ENCODE assay signal across 32 mouse cellular contexts in the genomic region with DNA sequence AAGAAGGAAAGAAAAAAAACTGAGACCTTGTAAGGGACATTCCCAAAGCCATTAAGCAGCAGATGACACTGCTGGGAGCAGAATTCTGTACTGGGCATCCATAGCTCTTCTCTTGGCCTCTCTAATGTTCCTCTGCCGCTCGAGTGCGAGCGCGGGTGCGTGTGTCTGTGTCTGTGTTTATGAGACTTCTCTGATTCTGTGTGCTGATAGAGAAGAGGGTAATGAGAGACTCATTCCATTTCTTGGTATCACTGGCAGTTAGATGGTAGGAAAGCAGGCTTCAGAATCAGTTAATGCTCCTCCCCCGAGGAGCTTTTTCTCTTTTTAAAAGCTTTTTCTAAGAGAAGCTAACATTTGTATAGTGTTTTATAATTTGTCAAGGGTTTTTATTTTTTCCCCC. TPM values are rescaled to one million over a fixed set of nuclear protein-coding genes. Genes with fewer than 3 reads are reported as not detected.
"Had no signal": no experiment of that assay in that cellular context is flagged by ENCODE, and none has a peak within 500 bp of the region (broad histone marks: within the 10 kb centered on the region; RNA-seq: fewer than 3 reads in every experiment).

No protein-coding gene starts in this region.

- H3K27me3 ChIP-seq: limb, embryonic 12.5 days; limb, embryonic 13.5 days; limb, embryonic 15.5 days; lung, embryonic 15.5 days; midbrain, embryonic 12.5 days; midbrain, embryonic 13.5 days; midbrain, embryonic 15.5 days had no signal

- H3K27ac ChIP-seq: limb, embryonic 10.5 days; limb, embryonic 12.5 days; limb, embryonic 13.5 days; limb, embryonic 15.5 days; liver, embryonic 12.5 days; liver, embryonic 13.5 days; liver, embryonic 14.5 days; liver, embryonic 15.5 days; lung, embryonic 15.5 days; macrophage; midbrain, embryonic 10.5 days; midbrain, embryonic 12.5 days; midbrain, embryonic 13.5 days; midbrain, embryonic 15.5 days; neural tube, embryonic 12.5 days had no signal

- DNase-seq: left cerebral cortex, postnatal 4 days; liver; liver, embryonic 13.5 days; liver, postnatal 0 days; lung, adult 18-20 months; lung, adult 2 months; lung, embryonic 14.5 days; lung, postnatal 10 days; lung, postnatal 14 days; lung, postnatal 36 days; lung, postnatal 4 days; midbrain, embryonic 14.5 days had no signal

- H3K4me3 ChIP-seq: limb, embryonic 10.5 days; limb, embryonic 12.5 days; limb, embryonic 13.5 days; limb, embryonic 15.5 days; liver, embryonic 12.5 days; liver, embryonic 13.5 days; liver, embryonic 15.5 days; lung, embryonic 15.5 days; megakaryocyte, embryonic 14.5 days; midbrain, embryonic 10.5 days; midbrain, embryonic 12.5 days; midbrain, embryonic 13.5 days; midbrain, embryonic 15.5 days; myocyte; neural tube, embryonic 12.5 days had no signal

- H3K36me3 ChIP-seq: limb, embryonic 10.5 days; limb, embryonic 12.5 days; limb, embryonic 13.5 days; limb, embryonic 15.5 days; liver, embryonic 12.5 days; liver, embryonic 13.5 days; liver, embryonic 15.5 days; lung, embryonic 15.5 days; midbrain, embryonic 10.5 days; midbrain, embryonic 12.5 days; midbrain, embryonic 13.5 days; midbrain, embryonic 15.5 days; neural tube, embryonic 12.5 days had no signal

- H3K9ac ChIP-seq: limb, embryonic 12.5 days; limb, embryonic 13.5 days; limb, embryonic 15.5 days; liver, embryonic 12.5 days; liver, embryonic 13.5 days; liver, embryonic 14.5 days; liver, embryonic 15.5 days; liver, postnatal 0 days; lung, embryonic 14.5 days; lung, embryonic 15.5 days; midbrain, embryonic 12.5 days; midbrain, embryonic 13.5 days; midbrain, embryonic 15.5 days; neural tube, embryonic 12.5 days had no signal

- H3K9me3 ChIP-seq: limb, embryonic 10.5 days; limb, embryonic 12.5 days; limb, embryonic 13.5 days; limb, embryonic 15.5 days; liver, embryonic 12.5 days; liver, embryonic 13.5 days; liver, embryonic 15.5 days; lung, embryonic 15.5 days; megakaryocyte, embryonic 14.5 days; midbrain, embryonic 10.5 days; midbrain, embryonic 12.5 days; midbrain, embryonic 13.5 days; midbrain, embryonic 15.5 days; neural tube, embryonic 12.5 days had no signal

- H3K4me1 ChIP-seq: liver, embryonic 15.5 days had no signal

RNA-seq across cellular contexts. Expression of a gene that starts 3.4 kb away (rescaled TPM):
- total RNA-seq: liver, adult 2 months; megakaryocyte-erythroid progenitor cell, adult 5-6 weeks had no signal
- polyA plus RNA-seq: liver, adult 2 months; liver, embryonic 12.5 days; liver, embryonic 13.5 days; liver, embryonic 15.5 days; liver, embryonic 16.5 days; liver, postnatal 0 days; midbrain, embryonic 11.5 days had no signal
